Mouse (Mus musculus) heart, embryonic 14.5 days (tissue): ENCODE results near the gene Map3k14. TPM values are rescaled to one million over a fixed set of nuclear protein-coding genes. Genes with fewer than 3 reads are reported as not detected.
"Not testable (repeated sequence)": the region's sequence is repeated elsewhere in the genome, so short reads cannot be mapped to it uniquely, and the experiment has no call there.

Experiments
- ATAC-seq: fragments of 200-750 bp; cut with Nextera tagmentation; 2 replicates; pipeline ENCODE4 v1.8.0; 2017; ENCODE audit warnings: low read depth, moderate TSS enrichment; ENCODE audit not compliant: insufficient number of reproducible peaks, insufficient read depth, low FRiP score
- H3K27ac ChIP-seq, 2 experiments: fragments of 200-500 bp in 1 of 2; fragments of 300-500 bp in 1 of 2; sonication (generic) in 1 of 2; replicated peaks in 1 of 2; 2 replicates each; pipeline ENCODE4 v1.5.1; 2012 to 2014; ENCODE audit warnings: low read depth in 2 of 2, low read length in 2 of 2, control low read depth in 1 of 2, mild to moderate bottlenecking in 1 of 2, mixed read lengths in 1 of 2; ENCODE audit not compliant: control insufficient read depth in 1 of 2, insufficient read depth in 1 of 2
- H3K27me3 ChIP-seq: fragments of 300-500 bp; sonication (generic); 2 replicates; pipeline ENCODE4 v1.6.1; 2014; ENCODE audit warnings: mild to moderate bottlenecking, low read length, control low read depth; ENCODE audit not compliant: control insufficient read depth, insufficient read depth
- H3K36me3 ChIP-seq: fragments of 300-500 bp; sonication (generic); 2 replicates; pipeline ENCODE4 v1.6.1; 2014; ENCODE audit warnings: mild to moderate bottlenecking, control low read depth, low read length, mixed read lengths; ENCODE audit not compliant: control insufficient read depth, insufficient read depth
- H3K4me1 ChIP-seq, 2 experiments: fragments of 200-500 bp in 1 of 2; fragments of 300-500 bp in 1 of 2; sonication (generic) in 1 of 2; 2 replicates each; pipeline ENCODE4 v1.6.1; 2012 to 2014; ENCODE audit warnings: low read length in 2 of 2, control low read depth in 1 of 2, mixed read lengths in 1 of 2; ENCODE audit not compliant: control insufficient read depth in 2 of 2, insufficient read depth in 2 of 2
- H3K4me2 ChIP-seq: fragments of 300-500 bp; sonication (generic); 2 replicates; pipeline ENCODE4 v1.6.1; 2014; ENCODE audit warnings: mild to moderate bottlenecking, low read length
- H3K4me3 ChIP-seq, 2 experiments: fragments of 200-500 bp in 1 of 2; fragments of 300-500 bp in 1 of 2; sonication (generic) in 1 of 2; 2 replicates each; pipeline ENCODE4 v1.5.1; 2012 to 2014; ENCODE audit warnings: low read length in 2 of 2, mild to moderate bottlenecking in 2 of 2, control low read depth in 1 of 2, low read depth in 1 of 2, moderate library complexity in 1 of 2; ENCODE audit not compliant: control insufficient read depth in 1 of 2, insufficient read depth in 1 of 2
- H3K9ac ChIP-seq: fragments of 300-500 bp; sonication (generic); 2 replicates; pipeline ENCODE4 v1.6.1; 2014; ENCODE audit warnings: mild to moderate bottlenecking, low read length
- H3K9me3 ChIP-seq: fragments of 300-500 bp; sonication (generic); 2 replicates; pipeline ENCODE4 v1.6.1; 2016; ENCODE audit warnings: low read length, control low read depth; ENCODE audit not compliant: control insufficient read depth
- WGBS: fragments of 180-500 bp; shearing (Covaris S2); extraction: QIAGEN DNeasy Blood & Tissue Kit; methylation state at CpG from one replicate; pipeline ENCODE4 v1.1.7; 2014; 5-methylcytosine and 5-hydroxymethylcytosine counted together
- polyA plus RNA-seq: library from polyadenylated mRNA; unstranded; fragments of >200 nt; fragmentation: Nextera tagmentation; extraction: Ambion mirVana; gene quantifications from 2 replicates; pipeline ENCODE4 v1.2.1, GENCODE M21; 2014

Map3k14 gene
- polyA plus RNA-seq, 1 experiment from 2014 or later: 1.3 TPM

DNA sequence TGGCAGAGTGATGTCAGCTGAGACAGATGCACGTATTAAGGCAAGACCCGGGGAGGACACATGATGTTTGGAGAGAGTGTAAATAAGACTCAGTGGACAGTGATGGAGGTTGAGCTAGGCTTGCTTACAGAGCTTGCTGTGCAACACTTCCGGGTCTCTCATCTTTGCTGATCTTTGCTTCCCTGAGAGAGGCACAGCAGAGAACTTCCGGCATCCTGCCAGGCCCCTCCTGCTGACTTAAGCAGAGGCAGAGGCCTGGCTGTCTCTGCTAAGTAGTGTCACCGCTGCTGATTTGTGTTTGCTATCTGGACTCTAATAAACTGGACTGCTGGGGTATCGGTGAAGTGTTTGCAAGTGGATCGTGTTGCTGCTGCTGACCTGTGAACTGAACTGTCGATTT, 40.6 kb upstream of the Map3k14 start:
- no peak overlapping the region for H3K27ac ChIP-seq
- no peaks in the 10 kb centered on the region for H3K27me3 ChIP-seq
- no peak overlapping the region for H3K4me3 ChIP-seq
- no peak overlapping the region for H3K9ac ChIP-seq
- H3K4me1 ChIP-seq: peaks cover 11 to 12% of the 10 kb centered on the region in 2 experiments
- H3K36me3 ChIP-seq: no peaks in the 10 kb centered on the region
- no peak overlapping the region for H3K4me2 ChIP-seq
- WGBS: 48% methylated on average over 8 of the region's 8 CpGs
- ATAC-seq: no peak
- H3K9me3 ChIP-seq: no peaks in the 10 kb centered on the region

DNA sequence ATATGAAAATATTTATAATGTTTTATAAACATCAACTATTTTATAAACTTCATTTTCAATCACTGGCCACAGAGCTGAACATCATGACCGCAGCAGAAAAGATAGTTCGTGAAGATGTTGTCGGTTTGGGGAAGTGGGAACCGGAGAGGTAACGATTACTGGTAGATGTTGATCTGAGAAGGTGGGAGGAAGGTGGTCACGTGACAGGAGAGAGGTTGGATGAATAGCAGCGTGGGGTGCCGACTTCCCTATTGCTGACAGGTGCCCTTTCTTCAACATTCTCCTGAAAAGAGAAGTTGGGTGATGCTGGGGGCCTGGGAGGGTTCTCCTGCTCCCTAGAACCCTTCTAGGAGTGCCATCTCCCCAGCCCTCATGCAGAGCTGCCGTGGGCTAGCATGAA, 37.3 kb upstream of the Map3k14 start:
- H3K9ac ChIP-seq: no peak overlapping the region
- WGBS: 85% methylated on average over 9 of the region's 9 CpGs
- no peaks in the 10 kb centered on the region for H3K36me3 ChIP-seq
- no peaks in the 10 kb centered on the region for H3K9me3 ChIP-seq
- H3K4me1 ChIP-seq: peaks cover 0 to 4% of the 10 kb centered on the region in 2 experiments; a peak in 2 of 4 replicates
- no peak overlapping the region for H3K4me3 ChIP-seq
- no peak overlapping the region for H3K27ac ChIP-seq
- H3K4me2 ChIP-seq: no peak overlapping the region
- ATAC-seq: no peak
- no peaks in the 10 kb centered on the region for H3K27me3 ChIP-seq

DNA sequence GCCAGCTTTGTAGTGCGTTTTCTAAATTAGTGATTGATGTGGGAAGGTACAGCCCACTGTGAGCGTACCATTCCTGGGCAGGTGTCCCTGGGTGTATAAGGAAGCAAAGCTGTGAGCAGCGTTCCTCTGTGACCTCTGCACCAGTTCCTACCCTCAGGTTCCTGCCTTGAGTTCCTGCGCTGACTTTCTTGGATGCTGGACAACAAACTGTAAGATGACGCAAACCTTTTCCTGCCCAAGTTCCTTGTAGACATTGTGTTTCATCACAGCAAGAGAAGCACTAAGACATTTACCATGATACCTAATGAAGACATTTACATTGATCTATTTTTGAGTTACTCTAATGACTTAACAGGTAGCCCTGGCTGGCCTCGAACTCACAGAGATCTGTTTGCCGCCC, 27.5 kb upstream of the Map3k14 start:
- no peak overlapping the region for H3K4me3 ChIP-seq
- peaks cover 12 to 13% of the 10 kb centered on the region in 2 experiments; a peak in 2 of 4 replicates for H3K4me1 ChIP-seq
- H3K9ac ChIP-seq: no peak overlapping the region
- no peak overlapping the region for H3K4me2 ChIP-seq
- no peaks in the 10 kb centered on the region for H3K9me3 ChIP-seq
- no peaks in the 10 kb centered on the region for H3K36me3 ChIP-seq
- H3K27me3 ChIP-seq: no peaks in the 10 kb centered on the region
- ATAC-seq: no peak
- H3K27ac ChIP-seq: no peak overlapping the region
- 86% methylated on average over 7 of the region's 7 CpGs for WGBS

DNA sequence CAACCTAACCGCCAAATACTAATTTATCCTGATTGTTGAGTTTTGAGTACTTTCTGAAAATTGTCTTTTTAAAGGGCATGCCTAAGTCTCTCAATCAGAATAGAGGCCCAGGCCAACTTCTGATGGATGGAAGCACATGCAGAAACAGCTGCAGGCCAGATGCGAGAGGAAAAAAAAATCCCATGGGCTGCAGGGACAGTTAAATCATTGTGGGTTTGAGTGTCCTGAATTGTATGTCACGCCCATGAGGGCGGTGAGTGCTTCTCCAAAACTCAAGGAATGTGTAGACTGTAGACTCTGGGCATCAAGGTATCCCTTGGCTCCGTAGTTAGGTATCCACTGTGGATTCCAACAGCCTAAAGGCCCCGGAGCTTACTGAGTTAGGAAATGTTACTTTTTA, 26.8 kb upstream of the Map3k14 start:
- no peaks in the 10 kb centered on the region for H3K36me3 ChIP-seq
- WGBS: 80% methylated on average over 6 of the region's 6 CpGs
- no peak overlapping the region for H3K27ac ChIP-seq
- no peak overlapping the region for H3K4me2 ChIP-seq
- H3K4me1 ChIP-seq: peaks cover 12 to 13% of the 10 kb centered on the region in 2 experiments; a peak in 2 of 4 replicates
- no peak overlapping the region for H3K9ac ChIP-seq
- ATAC-seq: no peak
- no peaks in the 10 kb centered on the region for H3K27me3 ChIP-seq
- H3K9me3 ChIP-seq: no peaks in the 10 kb centered on the region
- H3K4me3 ChIP-seq: no peak overlapping the region

DNA sequence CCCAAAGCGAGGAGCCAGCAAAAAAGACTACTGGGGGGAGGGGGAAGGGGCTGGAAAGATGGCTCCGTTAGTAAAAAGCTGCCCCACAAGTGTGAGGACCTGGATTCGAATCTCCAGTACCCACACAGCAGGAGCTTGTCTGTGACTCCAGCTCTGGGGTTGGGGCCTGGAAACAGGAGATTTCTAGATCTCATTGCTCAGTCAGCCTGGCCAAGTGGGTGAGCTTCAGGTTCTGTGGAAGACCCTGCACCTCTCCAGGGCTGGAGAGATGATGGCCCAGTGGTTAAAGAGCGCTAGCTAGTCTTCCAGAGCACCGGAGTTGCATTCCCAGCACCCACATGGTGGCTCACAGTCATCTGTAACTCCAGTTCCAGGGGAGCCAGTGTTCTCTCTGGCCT, 25.6 kb upstream of the Map3k14 start:
- Histone ChIP-seq H3K4me1 (peaks cover 12 to 16% of the 10 kb centered on the region in 2 experiments; a peak in 3 of 4 replicates), H3K27ac (no peak overlapping the region; a peak in 1 of 4 replicates), H3K36me3 (no peaks in the 10 kb centered on the region), H3K9ac (no peak overlapping the region), H3K27me3 (no peaks in the 10 kb centered on the region), H3K4me2 (no peak overlapping the region), H3K9me3 (no peaks in the 10 kb centered on the region), H3K4me3 (no peak overlapping the region)
- no peak for ATAC-seq
- 77% methylated on average over 5 of the region's 5 CpGs for WGBS

DNA sequence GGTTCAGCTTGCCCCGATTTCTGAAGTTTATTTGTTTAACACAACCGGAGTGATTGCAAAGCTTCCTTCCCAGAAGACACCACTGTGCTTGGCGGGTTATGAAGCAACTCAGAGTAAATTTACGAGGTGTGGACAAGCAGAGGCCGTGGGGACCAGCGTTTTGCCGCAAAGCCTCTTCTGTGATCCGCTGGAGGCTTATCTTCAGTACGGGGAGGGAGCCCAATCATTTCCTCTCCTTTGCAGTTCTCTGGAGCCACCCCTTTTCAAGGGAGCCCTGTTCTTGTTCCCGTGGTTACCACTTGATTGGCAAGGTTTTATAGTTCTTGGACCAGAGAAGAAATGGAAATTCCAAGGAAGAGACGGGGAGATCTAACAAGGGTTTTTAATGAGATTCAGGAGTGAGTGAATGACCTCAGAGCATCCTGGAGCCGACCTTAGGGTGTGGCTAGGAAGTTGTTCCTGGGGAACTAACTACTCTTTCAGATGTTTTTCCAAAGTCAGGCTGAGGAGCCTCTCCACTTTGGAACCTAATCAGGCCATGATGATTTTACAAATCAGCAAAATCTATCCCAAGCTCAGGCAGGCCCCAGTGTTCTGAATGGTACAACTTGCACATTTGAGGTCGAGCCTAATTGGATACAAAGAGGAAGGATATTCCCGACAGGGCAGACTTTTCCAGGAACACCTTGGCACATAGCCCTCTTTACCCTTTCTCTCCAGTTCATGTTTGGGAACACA, 25.0 kb upstream of the Map3k14 start:
- H3K4me1 ChIP-seq: peaks cover 12 to 16% of the 10 kb centered on the region in 2 experiments; a peak in 3 of 4 replicates
- H3K4me2 ChIP-seq: peak overlapping the region; percentile 21
- no peak overlapping the region for H3K9ac ChIP-seq
- 15% methylated on average over 14 of the region's 14 CpGs for WGBS
- no peak for ATAC-seq
- no peaks in the 10 kb centered on the region for H3K9me3 ChIP-seq
- H3K27ac ChIP-seq: no peak overlapping the region; a peak in 1 of 4 replicates
- no peak overlapping the region for H3K4me3 ChIP-seq
- no peaks in the 10 kb centered on the region for H3K27me3 ChIP-seq
- H3K36me3 ChIP-seq: no peaks in the 10 kb centered on the region

DNA sequence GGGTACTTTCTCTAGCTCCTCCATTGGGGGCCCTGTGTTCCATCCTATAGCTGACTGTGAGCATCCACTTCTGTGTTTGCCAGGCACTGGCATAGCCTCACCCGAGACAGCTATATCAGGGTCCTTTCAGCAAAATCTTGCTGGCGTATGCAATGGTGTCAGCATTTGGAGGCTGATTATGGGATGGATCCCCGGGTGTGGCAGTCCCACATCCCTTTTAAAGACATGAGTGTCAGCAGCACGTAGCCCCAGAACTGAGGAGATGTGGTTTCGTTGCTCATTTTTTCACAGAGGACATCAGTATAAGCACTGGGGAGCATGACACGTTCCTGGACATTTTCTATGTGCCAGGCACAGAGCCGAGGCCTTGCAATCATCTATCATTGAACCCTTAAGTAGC, 23.6 kb upstream of the Map3k14 start:
- not testable (repeated sequence) for H3K27ac ChIP-seq, H3K9ac ChIP-seq, H3K27me3 ChIP-seq, H3K4me3 ChIP-seq, H3K9me3 ChIP-seq, ATAC-seq, H3K36me3 ChIP-seq, H3K4me2 ChIP-seq
- WGBS: 79% methylated on average over 7 of the region's 7 CpGs
- H3K4me1 ChIP-seq: peaks cover 19 to 22% of the 10 kb centered on the region in 2 experiments
